Mouse (Mus musculus) midbrain, embryonic 16.5 days (tissue): ENCODE measurements at regions not wholly inside any gene's neighbourhood (a gene's known extent, or its start where the extent isn't known, plus 50 kb on each side); places are given as distances from the start of the nearest gene placed in this dataset.

ENCODE experiments used
- ATAC-seq: fragments of 200-750 bp; cut with Nextera tagmentation; 2 replicates; pipeline ENCODE4 v1.8.0; 2017; ENCODE audit warnings: moderate TSS enrichment
- H3K27ac ChIP-seq: fragments of 300-500 bp; sonication (generic); 2 replicates; pipeline ENCODE4 v1.5.1; 2014; ENCODE audit warnings: mild to moderate bottlenecking, low read length, mixed read lengths
- H3K27me3 ChIP-seq: fragments of 300-500 bp; sonication (generic); 2 replicates; pipeline ENCODE4 v1.6.1; 2014; ENCODE audit warnings: low read depth, low read length, mixed read lengths; ENCODE audit not compliant: control insufficient read depth, insufficient read depth
- H3K36me3 ChIP-seq: fragments of 300-500 bp; sonication (generic); 2 replicates; pipeline ENCODE4 v1.6.1; 2014; ENCODE audit warnings: mild to moderate bottlenecking, low read length, moderate library complexity, mixed read lengths; ENCODE audit not compliant: control insufficient read depth, insufficient read depth
- H3K4me1 ChIP-seq: fragments of 300-500 bp; sonication (generic); 2 replicates; pipeline ENCODE4 v1.6.1; 2014; ENCODE audit warnings: mild to moderate bottlenecking, low read length, mixed read lengths; ENCODE audit not compliant: control insufficient read depth, insufficient read depth
- H3K4me2 ChIP-seq: fragments of 300-500 bp; sonication (generic); 2 replicates; pipeline ENCODE4 v1.6.1; 2014; ENCODE audit warnings: mild to moderate bottlenecking, low read length, mixed read lengths
- H3K4me3 ChIP-seq: fragments of 300-500 bp; sonication (generic); 2 replicates; pipeline ENCODE4 v1.5.1; 2014; ENCODE audit warnings: low read depth, mild to moderate bottlenecking, low read length, moderate library complexity, mixed read lengths
- H3K9ac ChIP-seq: fragments of 300-500 bp; sonication (generic); 2 replicates; pipeline ENCODE4 v1.6.1; 2014; ENCODE audit warnings: low read depth, low read length, mixed read lengths
- H3K9me3 ChIP-seq: fragments of 300-500 bp; sonication (generic); replicated peaks from 2 replicates; pipeline ENCODE4 v1.6.1; 2014; ENCODE audit warnings: mild to moderate bottlenecking, low read length, mixed read lengths; ENCODE audit not compliant: control insufficient read depth, poor library complexity, severe bottlenecking
- WGBS: fragments of 180-500 bp; shearing (Covaris S2); extraction: QIAGEN DNeasy Blood & Tissue Kit; methylation state at CpG from one replicate; pipeline ENCODE4 v1.1.7; 2014; 5-methylcytosine and 5-hydroxymethylcytosine counted together

- Histone ChIP-seq H3K4me2 (0 out of 2 replicates have a peak overlapping the region, but pooled peaks have one; percentile 16), H3K9me3 (no peaks in the 10 kb centered on the region), H3K27me3 (no peaks in the 10 kb centered on the region), H3K4me1 (no peaks in the 10 kb centered on the region), H3K27ac (no peak overlapping the region), H3K4me3 (no peak overlapping the region), H3K36me3 (no peaks in the 10 kb centered on the region), H3K9ac (no peak overlapping the region)
- 26% methylated on average over 11 of the region's 11 CpGs for WGBS
- ATAC-seq, result no peak
Observed at GRCm38 (mm10) chr17:93817656-93818055, 618.8 kb downstream of the Adcyap1 start.
